Mouse (Mus musculus) adrenal gland, adult 2 months (tissue): ENCODE data around the gene Hunk. TPM values are rescaled to one million over a fixed set of nuclear protein-coding genes. Genes with fewer than 3 reads are reported as not detected.

Experiments used
- DNase-seq: peaks from one replicate; pipeline ENCODE4 v3.0.0; 2021
- long read RNA-seq: library from polyadenylated mRNA; stranded (forward); transcript quantifications from one replicate; pipeline ENCODE4 v2.0.0, GENCODE M21; 2021
- polyA plus RNA-seq: library from polyadenylated mRNA; depleted of rRNA; stranded (reverse); fragments of >200 nt; gene quantifications from 2 replicates; pipeline ENCODE4 v1.2.3, GENCODE M21; 2012; rRNA removed
- total RNA-seq, 2 experiments: library from RNA; stranded (reverse); gene quantifications; 2 replicates each; pipeline ENCODE4 v1.2.3; 2021

The Hunk gene
- total RNA-seq = 1 to 10 TPM; 2.8 to 6.4 TPM
- 2.2 and 2.7 TPM in 2 replicates for polyA plus RNA-seq
- long read RNA-seq, full-length matches to known transcripts = 5 of 6 reads
- long read RNA-seq, partial matches to known transcripts = 0 of 6 reads
- long read RNA-seq, other reads (novel, unspliced or antisense) = 1 of 6 reads

- DNase-seq = peak; percentile 75
Observed at GRCm38 (mm10) chr16:90385688-90386513, at the start of gene Hunk. Gene Hunk (plus strand): TSS chr16:90386013.

GRCm38 (mm10) chr16:90339026-90339425, 46.8 kb upstream of the Hunk start:
- DNase-seq = peak; percentile 71

GRCm38 (mm10) chr16:90341086-90341485, 44.7 kb upstream of the Hunk start:
- no peak for DNase-seq

GRCm38 (mm10) chr16:90349700-90350548, 35.9 kb upstream of the Hunk start:
- DNase-seq = peak; percentile 78

- no peak for DNase-seq
Observed at GRCm38 (mm10) chr16:90351726-90352125, 34.1 kb upstream of the Hunk start.

GRCm38 (mm10) chr16:90352691-90353090, 33.1 kb upstream of the Hunk start:
- no peak for DNase-seq

GRCm38 (mm10) chr16:90353156-90353555, 32.7 kb upstream of the Hunk start:
- no peak for DNase-seq

GRCm38 (mm10) chr16:90359329-90359728, 26.5 kb upstream of the Hunk start:
- no peak for DNase-seq

- no peak for DNase-seq
Observed at GRCm38 (mm10) chr16:90359750-90360149, 26.1 kb upstream of the Hunk start.

- DNase-seq = no peak
Observed at GRCm38 (mm10) chr16:90360327-90360726, 25.5 kb upstream of the Hunk start.

GRCm38 (mm10) chr16:90362926-90363325, 22.9 kb upstream of the Hunk start:
- DNase-seq = no peak

GRCm38 (mm10) chr16:90379897-90380296, 5.9 kb upstream of the Hunk start:
- DNase-seq = peak; percentile 77

- DNase-seq = no peak
Observed at GRCm38 (mm10) chr16:90381633-90382032, 4.2 kb upstream of the Hunk start.

GRCm38 (mm10) chr16:90382701-90383280, 3.0 kb upstream of the Hunk start:
- no peak for DNase-seq

- peak; percentile 45 for DNase-seq
Observed at GRCm38 (mm10) chr16:90384058-90384457, 1.8 kb upstream of the Hunk start.

- no peak for DNase-seq
Observed at GRCm38 (mm10) chr16:90384846-90385245, 967 bp upstream of the Hunk start.

- DNase-seq = no peak
Observed at GRCm38 (mm10) chr16:90385326-90385687, 506 bp upstream of the Hunk start.

GRCm38 (mm10) chr16:90386514-90387160, 824 bp downstream of the Hunk start:
- DNase-seq = peak; percentile 65

GRCm38 (mm10) chr16:90387161-90387671, 1.4 kb downstream of the Hunk start:
- peak; percentile 31 for DNase-seq

- no peak for DNase-seq
Observed at GRCm38 (mm10) chr16:90387961-90388360, 2.1 kb downstream of the Hunk start.

- no peak for DNase-seq
Observed at GRCm38 (mm10) chr16:90389103-90389750, 3.4 kb downstream of the Hunk start.
